8 mouse cellular contexts compared by ENCODE assay signal in genomic region chr12:111677421-111677820, GRCm38 (mm10). TPM values are rescaled to one million over a fixed set of nuclear protein-coding genes. Genes with fewer than 3 reads are reported as not detected.
DNase-seq lines count a peak whose midpoint lies in the region; ATAC-seq and TF ChIP-seq lines count a peak whose summit lies in the region.

No protein-coding gene starts in this region.

- H3K4me1 ChIP-seq in kidney, postnatal 0 days (replicated peaks; ENCODE audit: insufficient read depth, low read length): peaks cover 10% of the 10 kb centered on the region
- H3K4me1 ChIP-seq in midbrain, embryonic 15.5 days: peaks cover 30% of the 10 kb centered on the region

- DNase-seq in cerebellum, adult 18-20 months: peak; percentile 47 to 59
- no peak for DNase-seq in cerebellum, adult 8-10 months
- DNase-seq in urinary bladder, postnatal 14 days (ENCODE audit: low spot score): peak; percentile 56
- no peak for DNase-seq in urinary bladder, adult 2 months (ENCODE audit: low spot score)
- DNase-seq in kidney, postnatal 0 days (ENCODE audit: low spot score): no peak
- no peak for DNase-seq in left cerebral cortex, adult 8-10 months (ENCODE audit: low spot score in 2 of 2)
- no peak for DNase-seq in MN1 (ENCODE audit: low spot score)

- WGBS in kidney, postnatal 0 days: 17% methylated on average over 5 of the region's 5 CpGs
- WGBS in midbrain, embryonic 15.5 days: 21% methylated on average over 5 of the region's 5 CpGs

- ATAC-seq in kidney, postnatal 0 days (replicated peaks; ENCODE audit: low FRiP score, low read depth): peak; percentile 9
- peak; percentile 21 for ATAC-seq in midbrain, embryonic 15.5 days (replicated peaks)

- TF ChIP-seq CTCF in kidney, postnatal 0 days (IDR thresholded peaks at IDR 0.05; ENCODE audit: low read depth): no peak

- peaks cover 11% of the 10 kb centered on the region; the same call in 1 of the 2 replicates for H3K27me3 ChIP-seq in kidney, postnatal 0 days (ENCODE audit: insufficient read depth, low read length)
- H3K27me3 ChIP-seq in midbrain, embryonic 15.5 days (replicated peaks): no peaks in the 10 kb centered on the region

- H3K4me2 ChIP-seq in kidney, postnatal 0 days (ENCODE audit: low read length): peak overlapping the region; percentile 88
- H3K4me2 ChIP-seq in midbrain, embryonic 15.5 days: peak overlapping the region; percentile 89

- peak overlapping the region; percentile 89 for H3K4me3 ChIP-seq in kidney, postnatal 0 days (replicated peaks; ENCODE audit: low read depth, low read length)
- H3K4me3 ChIP-seq in midbrain, embryonic 15.5 days: peak overlapping the region; percentile 91

- no peaks in the 10 kb centered on the region for H3K9me3 ChIP-seq in kidney, postnatal 0 days (replicated peaks; ENCODE audit: low read length)
- H3K9me3 ChIP-seq in midbrain, embryonic 15.5 days: no peaks in the 10 kb centered on the region

- H3K36me3 ChIP-seq in kidney, postnatal 0 days (ENCODE audit: insufficient read depth, low read length): no peaks in the 10 kb centered on the region
- no peaks in the 10 kb centered on the region for H3K36me3 ChIP-seq in midbrain, embryonic 15.5 days (replicated peaks)

- H3K27ac ChIP-seq in kidney, postnatal 0 days: peak overlapping the region; percentile 88
- H3K27ac ChIP-seq in midbrain, embryonic 15.5 days: peak overlapping the region; percentile 96

- H3K9ac ChIP-seq in kidney, postnatal 0 days (ENCODE audit: low read depth, low read length): peak overlapping the region; percentile 59
- H3K9ac ChIP-seq in midbrain, embryonic 15.5 days: peak overlapping the region; percentile 81

RNA-seq across cellular contexts. Expression of gene Trmt61a, which starts 0.5 kb away (rescaled TPM):
- 17.1 and 25.1 TPM in 2 replicates for polyA plus RNA-seq in urinary bladder, adult 2 months (2012; rRNA removed)
- polyA plus RNA-seq in kidney, postnatal 0 days (2015; fragmentation: Nextera tagmentation; extraction: Ambion mirVana): 6.3 and 6.8 TPM in 2 replicates
- polyA plus RNA-seq in midbrain, embryonic 15.5 days (2015; fragmentation: Nextera tagmentation; extraction: Ambion mirVana): 10.4 and 11.9 TPM in 2 replicates
- total RNA-seq in left cerebral cortex, adult 8-10 months (2022): 10 to 100 TPM; 18.6 to 22.6 (median 20.8) TPM

RNA-seq across cellular contexts. Expression of gene Ckb, which starts 5.3 kb away (rescaled TPM):
- 2,258 and 2,468 TPM in 2 replicates for polyA plus RNA-seq in urinary bladder, adult 2 months (2012; rRNA removed)
- 135 and 148 TPM in 2 replicates for polyA plus RNA-seq in kidney, postnatal 0 days (2015; fragmentation: Nextera tagmentation; extraction: Ambion mirVana)
- polyA plus RNA-seq in midbrain, embryonic 15.5 days (2015; fragmentation: Nextera tagmentation; extraction: Ambion mirVana): 1,376 and 1,480 TPM in 2 replicates
- total RNA-seq in left cerebral cortex, adult 8-10 months (2022): 1,000 to 10,000 TPM; 1,860 to 1,987 (median 1,908) TPM

RNA-seq across cellular contexts. Expression of gene Bag5, which starts 35.6 kb away (rescaled TPM):
- 30.4 and 32.8 TPM in 2 replicates for polyA plus RNA-seq in urinary bladder, adult 2 months (2012; rRNA removed)
- 45.7 and 48.9 TPM in 2 replicates for polyA plus RNA-seq in kidney, postnatal 0 days (2015; fragmentation: Nextera tagmentation; extraction: Ambion mirVana)
- 71.7 and 73.1 TPM in 2 replicates for polyA plus RNA-seq in midbrain, embryonic 15.5 days (2015; fragmentation: Nextera tagmentation; extraction: Ambion mirVana)
- total RNA-seq in left cerebral cortex, adult 8-10 months (2022): 10 to 100 TPM; 59.0 to 65.9 (median 59.6) TPM

RNA-seq across cellular contexts. Expression of gene Apopt1, which starts 35.6 kb away (rescaled TPM):
- polyA plus RNA-seq in urinary bladder, adult 2 months (2012; rRNA removed): 47.1 and 50.6 TPM in 2 replicates
- 57.8 and 61.4 TPM in 2 replicates for polyA plus RNA-seq in kidney, postnatal 0 days (2015; fragmentation: Nextera tagmentation; extraction: Ambion mirVana)
- polyA plus RNA-seq in midbrain, embryonic 15.5 days (2015; fragmentation: Nextera tagmentation; extraction: Ambion mirVana): 51.9 and 55.3 TPM in 2 replicates
- total RNA-seq in left cerebral cortex, adult 8-10 months (2022): 10 to 100 TPM; 38.6 to 41.1 (median 39.6) TPM

Comparison
In these comparisons a context has a peak if more than half of its experiments do, and no peak if none do; other contexts are left out.
1. DNase-seq: peak in cerebellum, adult 18-20 months (2 of 2) and urinary bladder, postnatal 14 days (single experiment); none in cerebellum, adult 8-10 months (single experiment), urinary bladder, adult 2 months (single experiment), kidney, postnatal 0 days (single experiment), left cerebral cortex, adult 8-10 months (0 of 2) and MN1 (single experiment).